13 mouse cellular contexts compared by ENCODE assay signal in the genomic region with DNA sequence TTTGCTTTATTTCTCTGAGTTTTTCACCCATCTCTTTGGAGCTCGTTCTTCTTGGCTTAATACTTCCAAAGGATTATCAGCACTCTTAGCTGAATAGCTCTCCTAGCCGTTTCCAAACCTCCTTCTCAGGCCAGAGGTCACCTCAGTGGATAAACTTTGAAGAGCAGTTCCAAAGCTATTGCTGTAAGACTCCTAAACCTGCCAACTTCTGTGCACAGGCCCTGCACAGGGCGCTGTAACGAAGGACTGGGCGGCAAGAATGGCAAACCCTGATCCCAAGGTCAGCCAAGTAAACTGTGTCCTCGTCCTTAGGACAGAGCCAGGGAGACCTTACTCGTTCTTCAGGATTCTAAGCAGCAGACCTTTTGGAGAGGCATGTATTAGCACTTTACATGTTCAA. TPM values are rescaled to one million over a fixed set of nuclear protein-coding genes. Genes with fewer than 3 reads are reported as not detected.
DNase-seq lines count a peak whose midpoint lies in the region; ATAC-seq lines count a peak whose summit lies in the region.
"Had no signal": no experiment of that assay in that cellular context is flagged by ENCODE, and none has a peak within 500 bp of the region (broad histone marks: within the 10 kb centered on the region; RNA-seq: fewer than 3 reads in every experiment).

No protein-coding gene starts in this region.

- H3K4me2 ChIP-seq in heart, embryonic 13.5 days, result no peak overlapping the region
- H3K4me2 ChIP-seq: embryonic facial prominence, embryonic 12.5 days; limb, embryonic 15.5 days; midbrain, embryonic 11.5 days had no signal

- ATAC-seq in heart, embryonic 13.5 days (ENCODE audit: extremely low read depth, insufficient number of reproducible peaks, low FRiP score, low TSS enrichment), result peak; percentile 39; the same call in 1 of the 2 replicates
- ATAC-seq: Patski had no signal

- peak; percentile 49 for DNase-seq in gastrocnemius, postnatal 25 days
- no peak for DNase-seq in gastrocnemius, postnatal 10 days
- DNase-seq in adrenal gland, postnatal 10 days, result peak; percentile 66
- DNase-seq in lung, adult 18-20 months, result peak; percentile 50 to 73
- no peak for DNase-seq in MN1 (ENCODE audit: low spot score)
- DNase-seq in left cerebral cortex, adult 18-20 months (ENCODE audit: low spot score in 2 of 2), result no peak
- no peak for DNase-seq in layer of hippocampus, postnatal 36 days
- DNase-seq: thymus, adult 18-20 months had no signal

- H3K4me3 ChIP-seq in heart, embryonic 13.5 days, result no peak overlapping the region
- H3K4me3 ChIP-seq: embryonic facial prominence, embryonic 12.5 days; limb, embryonic 15.5 days had no signal

- peak overlapping the region; percentile 44; the same call in 1 of the 2 replicates for H3K9ac ChIP-seq in heart, embryonic 13.5 days
- H3K9ac ChIP-seq: embryonic facial prominence, embryonic 12.5 days; limb, embryonic 15.5 days had no signal

- peaks cover 40% of the 10 kb centered on the region for H3K36me3 ChIP-seq in heart, embryonic 13.5 days

- H3K27me3 ChIP-seq in heart, embryonic 13.5 days (replicated peaks), result no peaks in the 10 kb centered on the region
- H3K27me3 ChIP-seq: embryonic facial prominence, embryonic 12.5 days; limb, embryonic 15.5 days; Patski had no signal

- peak overlapping the region; percentile 81 for H3K27ac ChIP-seq in heart, embryonic 13.5 days (replicated peaks)
- H3K27ac ChIP-seq: embryonic facial prominence, embryonic 12.5 days; limb, embryonic 15.5 days had no signal

- 47% methylated on average over 7 of the region's 7 CpGs for WGBS in heart, embryonic 13.5 days

- H3K4me1 ChIP-seq in heart, embryonic 13.5 days, result peaks cover 52% of the 10 kb centered on the region

- H3K9me3 ChIP-seq in heart, embryonic 13.5 days, result no peaks in the 10 kb centered on the region
- H3K9me3 ChIP-seq: embryonic facial prominence, embryonic 12.5 days; limb, embryonic 15.5 days had no signal

RNA-seq across cellular contexts. Expression of a gene that starts 6.0 kb away (rescaled TPM):
- total RNA-seq in gastrocnemius, postnatal 25 days (2021), result 100 to 1,000 TPM; 289 to 299 TPM
- total RNA-seq in gastrocnemius, postnatal 10 days (2021), result 100 to 1,000 TPM; 310 to 331 TPM
- total RNA-seq in adrenal gland, postnatal 10 days (2021), result 100 to 1,000 TPM; 271 to 286 TPM
- 124 and 134 TPM in 2 replicates for polyA plus RNA-seq in heart, embryonic 13.5 days (2015; fragmentation: Nextera tagmentation; extraction: Ambion mirVana)
- 10 to 100 TPM; 56.7 to 59.3 TPM for total RNA-seq in left cerebral cortex, adult 18-20 months (2021)
- total RNA-seq in layer of hippocampus, postnatal 36 days (2021), result 10 to 100 TPM; 61.6 to 63.1 TPM

RNA-seq across cellular contexts. Expression of a gene that starts 46.7 kb away (rescaled TPM):
- under 1 TPM in 1 of 2 experiments, not detected in 1; 0.40 TPM for total RNA-seq in gastrocnemius, postnatal 25 days (2021)
- total RNA-seq in gastrocnemius, postnatal 10 days (2021), result under 1 TPM; 0.20 to 0.31 TPM
- total RNA-seq in adrenal gland, postnatal 10 days (2021), result 1 to 10 TPM; 9.3 to 9.6 TPM
- polyA plus RNA-seq in heart, embryonic 13.5 days (2015; fragmentation: Nextera tagmentation; extraction: Ambion mirVana), result 18.6 TPM in 2 replicates
- under 1 TPM; 0.09 TPM for total RNA-seq in left cerebral cortex, adult 18-20 months (2021)
- total RNA-seq in layer of hippocampus, postnatal 36 days (2021), result under 1 TPM in 1 of 2 experiments, not detected in 1; 0.10 TPM
- polyA plus RNA-seq: midbrain, embryonic 11.5 days had no signal

Comparison
In these comparisons a context has a peak if more than half of its experiments do, and no peak if none do; other contexts are left out.
1. DNase-seq: peak in gastrocnemius, postnatal 25 days (single experiment), adrenal gland, postnatal 10 days (single experiment) and lung, adult 18-20 months (2 of 2); none in gastrocnemius, postnatal 10 days (single experiment), MN1 (single experiment), left cerebral cortex, adult 18-20 months (0 of 2) and layer of hippocampus, postnatal 36 days (0 of 2).
2. RNA of a gene that starts 6.0 kb away (total RNA-seq): 310 to 331 TPM in gastrocnemius, postnatal 10 days, 289 to 299 TPM in gastrocnemius, postnatal 25 days and 271 to 286 TPM in adrenal gland, postnatal 10 days; 61.6 to 63.1 TPM in layer of hippocampus, postnatal 36 days and 56.7 to 59.3 TPM in left cerebral cortex, adult 18-20 months; every median in the first group is over 4 times any median in the second.
3. RNA of a gene that starts 46.7 kb away (total RNA-seq): 9.3 to 9.6 TPM in adrenal gland, postnatal 10 days; 0.40 TPM in gastrocnemius, postnatal 25 days, 0.20 to 0.31 TPM in gastrocnemius, postnatal 10 days, 0.10 TPM in layer of hippocampus, postnatal 36 days and 0.09 TPM in left cerebral cortex, adult 18-20 months; every median in the first group is over 4 times any median in the second.